Mouse (Mus musculus) c-Kit-positive CD71-positive TER-119-positive erythroid progenitor cells, embryonic 14.5 days (primary cell): ENCODE results near the gene Tmem53.

Experiments used
- DNase-seq: peaks from one replicate; pipeline ENCODE4 v3.0.0-alpha.2; 2013; ENCODE audit warnings: low spot score

Tmem53 gene

GRCm38 (mm10) chr4:117281090-117281845 lies 29.5 kb downstream of the Tmem53 start:
- no peak for DNase-seq

GRCm38 (mm10) chr4:117283271-117284191 lies 31.8 kb downstream of the Tmem53 start:
- no peak for DNase-seq

- DNase-seq: no peak
Measured at GRCm38 (mm10) chr4:117284363-117284762, 32.6 kb downstream of the Tmem53 start.

GRCm38 (mm10) chr4:117288277-117288926 lies 36.7 kb downstream of the Tmem53 start:
- peak; percentile 52 for DNase-seq

GRCm38 (mm10) chr4:117288927-117289801 lies 37.4 kb downstream of the Tmem53 start:
- DNase-seq: peak; percentile 62

GRCm38 (mm10) chr4:117291696-117292095 lies 39.9 kb downstream of the Tmem53 start:
- no peak for DNase-seq

GRCm38 (mm10) chr4:117296849-117297593 lies 45.3 kb downstream of the Tmem53 start:
- DNase-seq: no peak

GRCm38 (mm10) chr4:117297819-117298218 lies 46.1 kb downstream of the Tmem53 start:
- no peak for DNase-seq

GRCm38 (mm10) chr4:117299921-117300320 lies 48.2 kb downstream of the Tmem53 start:
- DNase-seq: no peak

- DNase-seq: no peak
Measured at GRCm38 (mm10) chr4:117302027-117302806, 50.5 kb downstream of the Tmem53 start.

- no peak for DNase-seq
Measured at GRCm38 (mm10) chr4:117303581-117304238, 52.0 kb downstream of the Tmem53 start.

- DNase-seq: no peak
Measured at GRCm38 (mm10) chr4:117304239-117305025, 52.7 kb downstream of the Tmem53 start.

- DNase-seq: no peak
Measured at GRCm38 (mm10) chr4:117305461-117305860, 53.7 kb downstream of the Tmem53 start.

- no peak for DNase-seq
Measured at GRCm38 (mm10) chr4:117307270-117307669, 55.5 kb downstream of the Tmem53 start.

- no peak for DNase-seq
Measured at GRCm38 (mm10) chr4:117309427-117309826, 57.7 kb downstream of the Tmem53 start.

GRCm38 (mm10) chr4:117311891-117312290 lies 60.1 kb downstream of the Tmem53 start:
- DNase-seq: no peak

- peak; percentile 84 for DNase-seq
Measured at GRCm38 (mm10) chr4:117312416-117313084, 60.8 kb downstream of the Tmem53 start.

- DNase-seq: peak; percentile 45
Measured at GRCm38 (mm10) chr4:117313085-117313424, 61.3 kb downstream of the Tmem53 start.
